Mouse (Mus musculus): ENCODE results near the gene Mettl6. TPM values are rescaled to one million over a fixed set of nuclear protein-coding genes. Genes with fewer than 3 reads are reported as not detected.

The Mettl6 gene
- 9.9 and 10.5 TPM in 2 replicates for polyA plus RNA-seq (2012; rRNA removed)

GRCm38 (mm10) chr14:31494975-31495455 is at the start of gene Mettl6:
Gene Mettl6 (minus strand): TSS chr14:31495040.

GRCm38 (mm10) chr14:31494349-31494974 is 378 bp downstream of the Mettl6 start, which contains the start of gene Eaf1:
Gene Eaf1 (plus strand): TSS chr14:31494399.

GRCm38 (mm10) chr14:31435930-31436693 is 58.7 kb downstream of the Mettl6 start, which contains the start of gene Sh3bp5:
Gene Sh3bp5 (minus strand): TSS chr14:31436078.

Other genes starting within 250 kb of the Mettl6 start
- gene Phf7, start 243.7 kb downstream of the Mettl6 start, polyA plus RNA-seq (2012; rRNA removed): 2.7 and 2.8 TPM in 2 replicates
- 20.3 and 22.6 TPM in 2 replicates for gene Bap1, start 243.6 kb downstream of the Mettl6 start, polyA plus RNA-seq (2012; rRNA removed)
- 0.07 and 0.08 TPM in 2 replicates for gene Dnah1, start 171.1 kb downstream of the Mettl6 start, polyA plus RNA-seq (2012; rRNA removed)
- gene Capn7, start 158.4 kb downstream of the Mettl6 start, polyA plus RNA-seq (2012; rRNA removed): 11.4 and 12.2 TPM in 2 replicates
- gene Sh3bp5, start 59.0 kb downstream of the Mettl6 start, polyA plus RNA-seq (2012; rRNA removed): 35.3 and 39.9 TPM in 2 replicates
- 16.4 and 18.5 TPM in 2 replicates for gene Eaf1, start 641 bp downstream of the Mettl6 start, polyA plus RNA-seq (2012; rRNA removed)
- gene Colq, start 96.3 kb upstream of the Mettl6 start, polyA plus RNA-seq (2012; rRNA removed): 0.32 and 0.38 TPM in 2 replicates
- gene Gm49387, start 145.8 kb upstream of the Mettl6 start, polyA plus RNA-seq (2012; rRNA removed): 0.05 and 0.06 TPM in 2 replicates
- 45.8 and 48.2 TPM in 2 replicates for gene Btd, start 146.0 kb upstream of the Mettl6 start, polyA plus RNA-seq (2012; rRNA removed)
- gene Hacl1, start 146.2 kb upstream of the Mettl6 start, polyA plus RNA-seq (2012; rRNA removed): 180 and 237 TPM in 2 replicates